Mouse (Mus musculus) gastrocnemius, postnatal 36 days (tissue): ENCODE results near the gene Fbxl13. TPM values are rescaled to one million over a fixed set of nuclear protein-coding genes. Genes with fewer than 3 reads are reported as not detected.

Experiments
- DNase-seq, 2 experiments: peaks; one replicate each; pipeline ENCODE4 v3.0.0; 2022
- intact Hi-C: fragments of 180-260 bp; cut with DNase I; formaldehyde crosslinking; loops from one replicate; pipeline ENCODE4 v1.15.1; 2025
- total RNA-seq, 2 experiments: library from RNA; stranded (reverse); gene quantifications; 2 replicates each; pipeline ENCODE4 v1.2.3; 2021

The Fbxl13 gene
- total RNA-seq, 2 experiments from 2014 or later, result 0.12 TPM; not detected in 1

- DNase-seq, result no peak
- intact Hi-C loops, result loop anchor here (10.0 kb wide), 1 partner anchor 73 kb away; no protein-coding TSS in a partner anchor
These were observed 153.2 kb downstream of the Fbxl13 start for GRCm38 (mm10) chr5:21492213-21492612.

GRCm38 (mm10) chr5:21491469-21491868 lies 154.0 kb downstream of the Fbxl13 start:
- no peak for DNase-seq
- intact Hi-C loops, result loop anchor here (10.0 kb wide), 1 partner anchor 73 kb away; no protein-coding TSS in a partner anchor

- no peak for DNase-seq
- intact Hi-C loops, result no loop called here
These were observed 156.3 kb downstream of the Fbxl13 start for GRCm38 (mm10) chr5:21489135-21489534.

- intact Hi-C loops, result no loop called here
- DNase-seq, result no peak
These were observed 156.9 kb downstream of the Fbxl13 start for GRCm38 (mm10) chr5:21488506-21488905.

- intact Hi-C loops, result no loop called here
These were observed 157.7 kb downstream of the Fbxl13 start for GRCm38 (mm10) chr5:21487716-21488115.

GRCm38 (mm10) chr5:21487306-21487705 lies 158.1 kb downstream of the Fbxl13 start:
- intact Hi-C loops, result no loop called here
- no peak for DNase-seq

More at GRCm38 (mm10) chr5:21487716-21488115, 157.7 kb downstream of the Fbxl13 start:
- no peak for DNase-seq

GRCm38 (mm10) chr5:21486798-21487197 lies 158.6 kb downstream of the Fbxl13 start:
- no peak for DNase-seq
- intact Hi-C loops, result no loop called here

- intact Hi-C loops, result no loop called here
- no peak for DNase-seq
These were observed 160.1 kb downstream of the Fbxl13 start for GRCm38 (mm10) chr5:21485197-21485829.

GRCm38 (mm10) chr5:21483275-21483674 lies 162.2 kb downstream of the Fbxl13 start:
- intact Hi-C loops, result no loop called here
- DNase-seq, result no peak

GRCm38 (mm10) chr5:21482446-21483222 lies 162.8 kb downstream of the Fbxl13 start:
- no peak for DNase-seq
- intact Hi-C loops, result no loop called here

- intact Hi-C loops, result no loop called here
- DNase-seq, result no peak
These were observed 163.9 kb downstream of the Fbxl13 start for GRCm38 (mm10) chr5:21481521-21481920.

GRCm38 (mm10) chr5:21479746-21480145 lies 165.7 kb downstream of the Fbxl13 start:
- DNase-seq, result no peak
- intact Hi-C loops, result no loop called here

GRCm38 (mm10) chr5:21478428-21478827 lies 167.0 kb downstream of the Fbxl13 start:
- intact Hi-C loops, result no loop called here
- DNase-seq, result no peak

GRCm38 (mm10) chr5:21468100-21468499 lies 177.3 kb downstream of the Fbxl13 start:
- intact Hi-C loops, result no loop called here
- no peak for DNase-seq

- DNase-seq, result no peak
- intact Hi-C loops, result no loop called here
These were observed 178.0 kb downstream of the Fbxl13 start for GRCm38 (mm10) chr5:21467387-21467786.

- intact Hi-C loops, result no loop called here
- peak in 1 of 2 experiments; percentile 50 for DNase-seq
These were observed 204.5 kb downstream of the Fbxl13 start for GRCm38 (mm10) chr5:21440833-21441530.

GRCm38 (mm10) chr5:21439446-21440110 lies 205.9 kb downstream of the Fbxl13 start:
- intact Hi-C loops, result no loop called here
- DNase-seq, result no peak

GRCm38 (mm10) chr5:21438428-21438827 lies 207.0 kb downstream of the Fbxl13 start:
- intact Hi-C loops, result no loop called here
- DNase-seq, result no peak

GRCm38 (mm10) chr5:21436471-21436975 lies 208.9 kb downstream of the Fbxl13 start:
- DNase-seq, result no peak
- intact Hi-C loops, result no loop called here

GRCm38 (mm10) chr5:21434148-21434929 lies 211.1 kb downstream of the Fbxl13 start:
- no peak for DNase-seq
- intact Hi-C loops, result no loop called here
